Mouse (Mus musculus): ENCODE measurements around the gene Tmem38a. TPM values are rescaled to one million over a fixed set of nuclear protein-coding genes. Genes with fewer than 3 reads are reported as not detected.

Gene Tmem38a
- 15.7 and 17.8 TPM in 2 replicates for polyA plus RNA-seq (2014; fragmentation: Nextera tagmentation; extraction: Ambion mirVana)

DNA sequence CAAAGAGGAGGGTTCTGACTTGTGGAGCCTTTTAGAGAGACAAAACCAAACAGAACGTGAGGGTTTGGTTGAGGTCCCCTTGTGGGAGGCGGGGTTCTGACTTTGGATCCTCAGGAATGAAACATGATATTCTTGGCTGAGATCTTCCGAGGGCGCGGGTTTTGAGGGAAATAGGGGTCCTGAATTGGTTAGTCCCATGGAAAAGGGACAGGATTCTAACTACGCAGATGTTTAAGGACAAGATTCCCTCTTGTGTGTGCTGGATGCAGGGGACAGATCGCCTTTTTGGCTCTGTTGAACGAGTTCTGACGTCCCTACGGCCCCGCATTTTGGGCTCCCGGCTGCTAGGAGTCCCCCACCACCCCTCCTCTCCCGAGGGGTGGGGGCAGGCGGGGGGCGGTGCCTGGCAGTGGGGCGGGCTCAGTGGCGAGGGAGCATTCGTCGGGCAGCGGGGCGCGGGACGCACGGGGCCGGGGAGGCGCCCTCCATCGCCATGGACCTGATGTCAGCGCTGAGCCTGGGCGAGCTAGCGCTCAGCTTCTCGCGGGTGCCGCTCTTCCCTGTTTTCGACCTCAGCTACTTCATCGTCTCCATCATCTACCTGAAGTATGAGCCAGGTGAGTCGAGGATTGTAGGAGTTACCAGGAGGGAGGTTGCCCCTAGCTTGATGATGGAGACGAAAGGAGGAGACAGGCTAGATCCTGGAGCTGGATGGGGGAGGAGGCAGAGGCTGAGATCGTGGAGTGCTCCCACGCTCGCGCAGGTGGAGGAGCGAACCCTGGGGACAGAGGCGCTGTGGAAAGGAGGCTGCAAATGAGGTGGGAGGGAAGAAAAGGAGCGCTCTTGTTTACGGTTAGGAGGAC lies at the start of gene Tmem38a:
Gene Tmem38a (plus strand): TSS at position 445 of the 863 bp plus-strand sequence.
- peak; percentile 34; the same call in 1 of the 2 replicates for ATAC-seq (replicated peaks; ENCODE audit: low FRiP score, low TSS enrichment, low read depth)
- peaks cover 28% of the 10 kb centered on the region for H3K36me3 ChIP-seq (ENCODE audit: control insufficient read depth, insufficient read depth, low read length)
- WGBS, result under 1% methylated on average over 45 of the region's 45 CpGs
- peaks cover 18% of the 10 kb centered on the region for H3K4me1 ChIP-seq (replicated peaks; ENCODE audit: control insufficient read depth, insufficient read depth, low read length)
- no peaks in the 10 kb centered on the region for H3K9me3 ChIP-seq (ENCODE audit: control insufficient read depth, low read length)
- peak within 1 kb of the TSS; percentile 58 for H3K4me3 ChIP-seq (ENCODE audit: low read depth, low read length)
- DNase-seq (ENCODE audit: low spot score), result peak; percentile 87
- H3K27me3 ChIP-seq (replicated peaks; ENCODE audit: control insufficient read depth, insufficient read depth, low read length), result no peaks in the 10 kb centered on the region
- peak within 1 kb of the TSS; percentile 98 for H3K27ac ChIP-seq (ENCODE audit: low read depth)
- H3K9ac ChIP-seq (ENCODE audit: low read length), result peak within 1 kb of the TSS; percentile 53
- H3K4me2 ChIP-seq (ENCODE audit: low read length), result peak within 1 kb of the TSS; percentile 63

DNA sequence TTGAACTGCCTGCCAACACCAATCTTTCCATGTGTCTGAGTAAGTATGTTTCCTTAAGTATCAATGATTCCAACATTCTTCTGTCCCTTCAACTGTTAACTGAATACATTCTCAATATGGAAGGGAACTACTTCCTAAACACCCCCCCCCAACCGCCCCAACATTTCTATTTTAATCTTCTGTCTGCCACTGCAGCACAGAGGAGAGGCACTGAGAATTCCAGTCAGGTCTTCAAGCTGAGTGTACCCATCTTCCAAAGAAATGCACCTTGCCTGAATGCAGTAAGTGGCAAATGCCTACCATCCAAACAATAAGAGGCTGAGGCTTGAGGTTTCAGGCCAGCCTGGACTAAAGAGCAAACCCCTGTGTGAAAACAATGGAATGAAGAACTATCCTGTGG lies 39.8 kb upstream of the Tmem38a start:
- Histone ChIP-seq H3K27ac (ENCODE audit: low read depth) (no peak overlapping the region), H3K27me3 (replicated peaks; ENCODE audit: control insufficient read depth, insufficient read depth, low read length) (no peaks in the 10 kb centered on the region), H3K9me3 (ENCODE audit: control insufficient read depth, low read length) (no peaks in the 10 kb centered on the region), H3K9ac (ENCODE audit: low read length) (no peak overlapping the region), H3K4me2 (ENCODE audit: low read length) (no peak overlapping the region), H3K4me1 (replicated peaks; ENCODE audit: control insufficient read depth, insufficient read depth, low read length) (no peaks in the 10 kb centered on the region), H3K36me3 (ENCODE audit: control insufficient read depth, insufficient read depth, low read length) (no peaks in the 10 kb centered on the region), H3K4me3 (ENCODE audit: low read depth, low read length) (no peak overlapping the region)
- 88% methylated on average over 1 of the region's 1 CpGs for WGBS
- DNase-seq (ENCODE audit: low spot score) (no peak), ATAC-seq (replicated peaks; ENCODE audit: low FRiP score, low TSS enrichment, low read depth) (no peak)

DNA sequence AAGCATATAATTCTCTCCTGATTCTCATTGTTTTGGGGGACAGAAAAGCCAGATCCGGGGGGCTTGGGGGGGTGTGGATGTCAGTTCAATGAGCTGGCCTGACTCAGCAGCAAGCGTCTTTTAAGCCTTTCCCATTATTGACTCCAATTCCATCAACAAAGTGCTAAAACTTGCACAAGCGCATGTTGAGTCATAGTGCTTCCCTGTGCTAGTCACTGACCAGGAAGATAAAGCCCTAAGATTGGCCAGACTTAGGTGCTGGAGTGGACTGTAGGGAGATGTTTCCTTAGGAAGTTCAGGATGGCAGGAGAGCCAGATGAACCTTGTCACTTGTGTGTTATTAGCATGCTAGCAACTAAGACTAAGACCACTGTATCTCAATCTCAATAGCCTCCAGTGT lies 37.0 kb upstream of the Tmem38a start:
- no peaks in the 10 kb centered on the region for H3K4me1 ChIP-seq (replicated peaks; ENCODE audit: control insufficient read depth, insufficient read depth, low read length)
- no peak for ATAC-seq (replicated peaks; ENCODE audit: low FRiP score, low TSS enrichment, low read depth)
- DNase-seq (ENCODE audit: low spot score), result no peak
- no peaks in the 10 kb centered on the region for H3K9me3 ChIP-seq (ENCODE audit: control insufficient read depth, low read length)
- H3K4me2 ChIP-seq (ENCODE audit: low read length), result no peak overlapping the region
- no peaks in the 10 kb centered on the region for H3K27me3 ChIP-seq (replicated peaks; ENCODE audit: control insufficient read depth, insufficient read depth, low read length)
- no peak overlapping the region for H3K27ac ChIP-seq (ENCODE audit: low read depth)
- no peaks in the 10 kb centered on the region for H3K36me3 ChIP-seq (ENCODE audit: control insufficient read depth, insufficient read depth, low read length)
- no peak overlapping the region for H3K9ac ChIP-seq (ENCODE audit: low read length)
- no peak overlapping the region for H3K4me3 ChIP-seq (ENCODE audit: low read depth, low read length)
- WGBS, result 90% methylated on average over 3 of the region's 3 CpGs

DNA sequence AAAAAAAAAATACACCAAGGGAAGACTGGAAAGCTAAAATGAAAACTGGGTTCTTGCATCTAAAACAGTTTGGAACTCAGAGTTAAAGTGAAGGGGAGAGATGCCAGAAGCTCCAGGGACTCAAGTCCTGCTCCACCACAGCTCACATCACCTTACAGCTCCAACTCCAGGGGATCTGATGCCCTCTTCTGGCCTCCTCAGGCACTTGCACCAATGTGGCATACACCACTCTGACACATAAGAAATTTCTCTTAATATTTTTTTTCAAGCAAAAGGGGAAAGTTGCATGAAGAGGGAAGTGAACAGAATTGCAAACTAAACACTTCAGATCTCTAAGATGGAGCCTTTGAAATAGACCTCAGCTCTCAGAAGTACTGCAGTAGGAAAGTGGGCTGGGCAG lies 32.6 kb upstream of the Tmem38a start:
- no peaks in the 10 kb centered on the region for H3K27me3 ChIP-seq (replicated peaks; ENCODE audit: control insufficient read depth, insufficient read depth, low read length)
- ATAC-seq (replicated peaks; ENCODE audit: low FRiP score, low TSS enrichment, low read depth) (no peak), DNase-seq (ENCODE audit: low spot score) (no peak)
- H3K9ac ChIP-seq (ENCODE audit: low read length), result no peak overlapping the region
- H3K4me3 ChIP-seq (ENCODE audit: low read depth, low read length), result no peak overlapping the region
- H3K9me3 ChIP-seq (ENCODE audit: control insufficient read depth, low read length), result no peaks in the 10 kb centered on the region
- no peak overlapping the region for H3K4me2 ChIP-seq (ENCODE audit: low read length)
- no peak overlapping the region for H3K27ac ChIP-seq (ENCODE audit: low read depth)
- peaks cover 9% of the 10 kb centered on the region for H3K36me3 ChIP-seq (ENCODE audit: control insufficient read depth, insufficient read depth, low read length)
- no peaks in the 10 kb centered on the region; the same call in 1 of the 2 replicates for H3K4me1 ChIP-seq (replicated peaks; ENCODE audit: control insufficient read depth, insufficient read depth, low read length)

DNA sequence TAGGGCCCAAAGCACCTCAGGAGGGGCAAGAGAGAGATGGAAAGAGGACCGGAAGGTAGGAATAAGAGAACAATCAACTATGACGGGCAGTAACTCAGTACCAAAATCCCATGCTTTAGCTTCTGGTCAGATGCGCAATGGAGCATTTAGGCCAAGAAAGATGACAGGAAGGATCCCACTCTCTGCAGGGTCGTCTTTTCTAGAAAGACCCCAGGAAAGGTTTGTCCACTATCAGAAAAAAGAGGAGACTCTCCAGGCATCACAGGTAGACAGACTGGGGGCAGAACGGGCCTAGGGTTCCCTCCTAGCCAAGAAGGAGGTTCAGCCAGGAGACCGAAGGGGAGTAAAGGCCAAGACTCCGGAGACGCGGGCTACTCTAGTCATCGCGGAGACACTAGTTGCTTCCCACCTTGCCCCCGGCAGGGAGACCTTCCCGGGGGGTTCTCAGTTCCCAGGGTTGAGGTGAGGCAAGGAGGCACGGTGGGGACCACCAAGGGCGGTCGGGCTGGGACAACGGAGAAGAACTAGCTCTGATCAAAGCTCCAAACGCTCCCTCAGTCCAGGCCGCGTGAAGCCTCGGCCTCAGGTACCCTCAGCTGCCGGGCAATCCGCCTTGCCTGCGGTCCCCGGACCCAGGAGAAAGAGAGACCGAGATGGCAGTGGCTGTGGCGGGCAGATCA lies 24.6 kb upstream of the Tmem38a start:
- WGBS, result 1% methylated on average over 27 of the region's 27 CpGs
- DNase-seq (ENCODE audit: low spot score), result peak; percentile 73

DNA sequence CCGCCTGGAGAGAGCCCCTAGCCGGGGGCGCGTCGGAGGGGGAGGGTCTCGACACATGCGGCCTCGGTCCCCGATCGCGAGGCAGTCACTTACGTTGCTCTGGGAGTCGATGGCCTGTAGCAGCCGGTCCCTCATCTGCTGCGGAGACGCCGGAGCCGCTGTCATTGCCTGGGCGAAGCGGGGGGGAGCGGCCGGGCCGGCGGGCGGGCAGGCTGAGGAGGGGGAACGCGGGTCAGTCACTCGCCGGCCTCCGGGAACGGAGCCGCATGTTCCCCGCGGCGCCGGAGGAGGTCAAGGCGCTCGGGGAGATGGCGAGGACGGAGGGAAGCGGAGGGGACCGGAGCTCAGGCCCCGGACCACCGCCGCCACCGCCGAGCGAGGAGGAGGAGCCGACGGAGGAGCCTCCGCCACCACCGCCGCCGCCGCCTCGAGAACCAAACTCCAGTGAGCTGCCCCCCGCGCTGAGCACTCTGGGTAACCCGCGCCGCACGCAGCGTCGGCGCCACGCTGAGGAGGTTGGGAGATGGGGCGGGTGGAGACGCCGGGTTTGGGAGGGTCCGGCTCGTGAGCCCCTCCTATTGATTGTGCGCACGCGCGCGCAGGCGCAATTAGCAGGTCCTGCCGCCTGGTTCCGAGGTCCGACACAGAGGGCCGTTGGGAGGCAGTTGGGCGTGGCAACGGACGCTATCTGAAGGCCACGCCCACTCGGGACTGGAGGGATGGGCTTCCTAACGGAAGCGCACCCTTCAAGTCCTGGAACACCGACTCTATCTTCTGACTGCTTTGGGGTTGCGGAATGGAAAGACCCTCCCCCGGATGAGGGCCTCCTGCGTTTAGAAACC lies 23.8 kb upstream of the Tmem38a start, which contains the start of gene Med26:
Gene Med26 (minus strand): TSS at position 469 of the 842 bp plus-strand sequence.
- no peaks in the 10 kb centered on the region for H3K9me3 ChIP-seq (ENCODE audit: control insufficient read depth, low read length)
- peak within 1 kb of the TSS; percentile 96 for H3K9ac ChIP-seq (ENCODE audit: low read length)
- H3K27ac ChIP-seq (ENCODE audit: low read depth), result peak within 1 kb of the TSS; percentile 90
- peak within 1 kb of the TSS; percentile 97 for H3K4me3 ChIP-seq (ENCODE audit: low read depth, low read length)
- under 1% methylated on average over 88 of the region's 92 CpGs for WGBS
- peaks cover 31% of the 10 kb centered on the region for H3K36me3 ChIP-seq (ENCODE audit: control insufficient read depth, insufficient read depth, low read length)
- ATAC-seq (replicated peaks; ENCODE audit: low FRiP score, low TSS enrichment, low read depth), result peak; percentile 96
- H3K4me2 ChIP-seq (ENCODE audit: low read length), result peak within 1 kb of the TSS; percentile 80
- no peaks in the 10 kb centered on the region for H3K27me3 ChIP-seq (replicated peaks; ENCODE audit: control insufficient read depth, insufficient read depth, low read length)
- peak; percentile 92 for DNase-seq (ENCODE audit: low spot score)
- peaks cover 20% of the 10 kb centered on the region for H3K4me1 ChIP-seq (replicated peaks; ENCODE audit: control insufficient read depth, insufficient read depth, low read length)

More for the DNA sequence above, 24.6 kb upstream of the Tmem38a start:
- Histone ChIP-seq H3K36me3 (ENCODE audit: control insufficient read depth, insufficient read depth, low read length) (peaks cover 26% of the 10 kb centered on the region), H3K4me3 (ENCODE audit: low read depth, low read length) (peak overlapping the region; percentile 97), H3K9ac (ENCODE audit: low read length) (peak overlapping the region; percentile 96), H3K4me1 (replicated peaks; ENCODE audit: control insufficient read depth, insufficient read depth, low read length) (peaks cover 20% of the 10 kb centered on the region), H3K4me2 (ENCODE audit: low read length) (peak overlapping the region; percentile 80), H3K27ac (ENCODE audit: low read depth) (peak overlapping the region; percentile 65; the same call in 1 of the 2 replicates), H3K27me3 (replicated peaks; ENCODE audit: control insufficient read depth, insufficient read depth, low read length) (no peaks in the 10 kb centered on the region), H3K9me3 (ENCODE audit: control insufficient read depth, low read length) (no peaks in the 10 kb centered on the region)
- ATAC-seq (replicated peaks; ENCODE audit: low FRiP score, low TSS enrichment, low read depth), result no peak

DNA sequence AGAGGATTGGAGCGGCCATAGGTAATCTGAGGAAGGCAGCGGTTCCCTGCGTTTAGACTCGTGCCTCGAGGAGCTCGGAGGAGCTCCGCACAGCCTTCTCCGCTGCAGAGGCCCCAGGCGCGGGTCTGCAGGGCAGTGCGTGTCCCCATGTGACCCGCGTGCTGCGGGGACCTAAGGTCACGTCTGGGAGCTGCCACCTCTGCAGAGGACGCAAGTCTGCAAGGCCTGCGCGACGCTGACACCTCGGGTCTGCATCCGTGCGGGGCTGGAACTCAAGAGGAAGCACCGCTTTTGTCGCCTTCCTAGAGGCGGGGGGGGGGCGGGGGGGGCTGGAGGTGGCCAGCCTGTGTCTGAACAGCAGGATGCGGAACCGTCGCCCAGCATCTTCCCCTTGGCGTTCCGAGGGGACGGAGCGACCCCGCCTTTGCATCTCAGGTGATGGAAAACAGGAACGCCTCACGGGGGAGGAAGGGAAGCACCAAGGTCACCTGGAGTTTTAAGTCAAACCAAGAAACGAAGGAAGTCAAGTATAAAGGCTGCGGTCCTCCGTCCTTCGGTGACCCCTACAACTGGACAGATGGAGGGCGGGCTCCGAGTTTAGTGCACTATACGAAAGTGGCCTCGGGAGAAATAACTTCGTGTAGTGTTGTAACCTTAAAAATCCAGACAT lies 23.1 kb upstream of the Tmem38a start:
- Histone ChIP-seq H3K27me3 (replicated peaks; ENCODE audit: control insufficient read depth, insufficient read depth, low read length) (no peaks in the 10 kb centered on the region), H3K4me3 (ENCODE audit: low read depth, low read length) (peak overlapping the region; percentile 97), H3K4me2 (ENCODE audit: low read length) (peak overlapping the region; percentile 80), H3K36me3 (ENCODE audit: control insufficient read depth, insufficient read depth, low read length) (peaks cover 27% of the 10 kb centered on the region), H3K4me1 (replicated peaks; ENCODE audit: control insufficient read depth, insufficient read depth, low read length) (peaks cover 20% of the 10 kb centered on the region), H3K9ac (ENCODE audit: low read length) (peak overlapping the region; percentile 56), H3K27ac (ENCODE audit: low read depth) (peak overlapping the region; percentile 90), H3K9me3 (ENCODE audit: control insufficient read depth, low read length) (no peaks in the 10 kb centered on the region)
- under 1% methylated on average over 45 of the region's 45 CpGs for WGBS
- ATAC-seq (replicated peaks; ENCODE audit: low FRiP score, low TSS enrichment, low read depth) (no peak), DNase-seq (ENCODE audit: low spot score) (peak; percentile 73)
